Mouse (Mus musculus) MEL (cell line): ENCODE data around the gene Ino80d. TPM values are rescaled to one million over a fixed set of nuclear protein-coding genes. Genes with fewer than 3 reads are reported as not detected.

Experiments used
- DNase-seq: peaks from one replicate; pipeline ENCODE4 v3.0.0; 2011; ENCODE audit warnings: low read depth, low spot score
- H3K27ac ChIP-seq: 2 replicates; pipeline ENCODE4 v1.5.1; 2012; ENCODE audit warnings: low read depth, mild to moderate bottlenecking, control low read depth, low read length, moderate library complexity; ENCODE audit not compliant: control insufficient read depth
- H3K27me3 ChIP-seq, 2 experiments: fragments of 150-350 bp in 1 of 2; sonication (generic) in 1 of 2; 2 replicates each; pipeline ENCODE4 v1.6.1; 2012; ENCODE audit warnings: low read length in 2 of 2, mild to moderate bottlenecking in 2 of 2, improper control_type of control experiment in 1 of 2, moderate library complexity in 1 of 2; ENCODE audit not compliant: insufficient read depth in 2 of 2, control insufficient read depth in 1 of 2
- H3K36me3 ChIP-seq, 2 experiments: 2 replicates each; pipeline ENCODE4 v1.6.1; 2012 to 2014; ENCODE audit warnings: low read length in 2 of 2, improper control_type of control experiment in 1 of 2, inconsistent platforms in 1 of 2, mild to moderate bottlenecking in 1 of 2; ENCODE audit not compliant: insufficient read depth in 2 of 2, control insufficient read depth in 1 of 2
- H3K4me1 ChIP-seq, 2 experiments: fragments of 150-350 bp in 1 of 2; sonication (generic) in 1 of 2; 2 replicates each; pipeline ENCODE4 v1.6.1; 2012; ENCODE audit warnings: low read length in 2 of 2, improper control_type of control experiment in 1 of 2, mild to moderate bottlenecking in 1 of 2; ENCODE audit not compliant: insufficient read depth in 2 of 2, control insufficient read depth in 1 of 2
- H3K4me3 ChIP-seq, 2 experiments: fragments of 150-350 bp in 1 of 2; sonication (generic) in 1 of 2; 2 replicates each; pipeline ENCODE4 v1.5.1; 2012; ENCODE audit warnings: low read depth in 2 of 2, low read length in 2 of 2, mild to moderate bottlenecking in 2 of 2, moderate library complexity in 2 of 2, control low read depth in 1 of 2, improper control_type of control experiment in 1 of 2; ENCODE audit not compliant: control insufficient read depth in 1 of 2, insufficient read depth in 1 of 2
- H3K79me2 ChIP-seq: 2 replicates; pipeline ENCODE4 v1.6.1; 2012; ENCODE audit warnings: mild to moderate bottlenecking, low read length, moderate library complexity; ENCODE audit not compliant: control insufficient read depth, poor library complexity, insufficient read depth
- H3K9ac ChIP-seq: 2 replicates; pipeline ENCODE4 v1.6.1; 2012; ENCODE audit warnings: low read depth, mild to moderate bottlenecking, control low read depth, low read length, moderate library complexity; ENCODE audit not compliant: control insufficient read depth, poor library complexity, severe bottlenecking
- H3K9me3 ChIP-seq: fragments of 150-350 bp; sonication (generic); replicated peaks from 2 replicates; pipeline ENCODE4 v1.6.1; 2012; ENCODE audit warnings: mild to moderate bottlenecking, low read length, improper control_type of control experiment, moderate library complexity; ENCODE audit not compliant: insufficient read depth
- CHD2 ChIP-seq: IDR thresholded peaks from 2 replicates; pipeline ENCODE4 v1.6.1; 2011; ENCODE audit warnings: low read length, improper control_type of control experiment
- CTCF ChIP-seq, 3 experiments: IDR thresholded peaks in 2 of 3; conservative IDR thresholded peaks in 1 of 3; 2 replicates each; pipeline ENCODE4 v1.5.1; 2011 to 2012; ENCODE audit warnings: low read length in 3 of 3, low read depth in 2 of 3, mild to moderate bottlenecking in 2 of 3, improper control_type of control experiment in 1 of 3, inconsistent platforms in 1 of 3, mixed read lengths in 1 of 3, moderate library complexity in 1 of 3; ENCODE audit not compliant: control insufficient read depth in 1 of 3, insufficient read depth in 1 of 3, poor library complexity in 1 of 3, severe bottlenecking in 1 of 3
- GABPA ChIP-seq: IDR thresholded peaks from 2 replicates; pipeline ENCODE4 v1.6.1; 2012; ENCODE audit warnings: low read depth, mild to moderate bottlenecking, inconsistent platforms, low read length, improper control_type of control experiment, moderate library complexity
- GATA1 ChIP-seq: IDR thresholded peaks from 2 replicates; pipeline ENCODE4 v1.6.1; 2011; ENCODE audit warnings: low read depth, low read length, improper control_type of control experiment
- HCFC1 ChIP-seq: IDR thresholded peaks from 2 replicates; pipeline ENCODE4 v1.6.1; 2012; ENCODE audit warnings: low read depth, mild to moderate bottlenecking, inconsistent platforms, low read length, improper control_type of control experiment, moderate library complexity
- JUND ChIP-seq: IDR thresholded peaks from 2 replicates; pipeline ENCODE4 v1.6.1; 2011; ENCODE audit warnings: low read depth, mild to moderate bottlenecking, improper control_type of control experiment, low read length
- KAT2A ChIP-seq: conservative IDR thresholded peaks from 2 replicates; pipeline ENCODE4 v1.6.1; 2012; ENCODE audit warnings: low read depth, low read length, improper control_type of control experiment, inconsistent platforms
- MAFK ChIP-seq: IDR thresholded peaks from 2 replicates; pipeline ENCODE4 v1.6.1; 2011; ENCODE audit warnings: low read depth, mild to moderate bottlenecking, low read length, improper control_type of control experiment, borderline replicate concordance
- MAZ ChIP-seq: IDR thresholded peaks from 2 replicates; pipeline ENCODE4 v1.6.1; 2012; ENCODE audit warnings: low read depth, mild to moderate bottlenecking, inconsistent platforms, low read length, improper control_type of control experiment
- MEF2A ChIP-seq: IDR thresholded peaks from 2 replicates; pipeline ENCODE4 v1.6.1; 2014; ENCODE audit warnings: low read depth, mild to moderate bottlenecking, inconsistent platforms, low read length, improper control_type of control experiment; ENCODE audit not compliant: poor library complexity, insufficient replicate concordance, severe bottlenecking; ENCODE audit errors: extremely low read depth
- MYC ChIP-seq: IDR thresholded peaks from 2 replicates; pipeline ENCODE4 v1.6.1; 2011; ENCODE audit warnings: low read depth, mild to moderate bottlenecking, low read length, improper control_type of control experiment, moderate library complexity
- NRF1 ChIP-seq: IDR thresholded peaks from 2 replicates; pipeline ENCODE4 v1.6.1; 2014; ENCODE audit warnings: low read depth, mild to moderate bottlenecking, inconsistent platforms, low read length, improper control_type of control experiment, moderate library complexity; ENCODE audit not compliant: poor library complexity, insufficient read depth, severe bottlenecking
- RCOR1 ChIP-seq: IDR thresholded peaks from 2 replicates; pipeline ENCODE4 v1.6.1; 2012; ENCODE audit warnings: low read depth, mild to moderate bottlenecking, inconsistent platforms, low read length, improper control_type of control experiment
- SIN3A ChIP-seq: IDR thresholded peaks from 2 replicates; pipeline ENCODE4 v1.6.1; 2012; ENCODE audit warnings: low read length, improper control_type of control experiment, inconsistent platforms
- SMC3 ChIP-seq: IDR thresholded peaks from 2 replicates; pipeline ENCODE4 v1.6.1; 2011; ENCODE audit warnings: low read depth, low read length, improper control_type of control experiment
- TAL1 ChIP-seq: IDR thresholded peaks from 2 replicates; pipeline ENCODE4 v1.6.1; 2012; ENCODE audit warnings: mild to moderate bottlenecking, inconsistent platforms, low read length, moderate library complexity, mixed read lengths
- TBP ChIP-seq: IDR thresholded peaks from 2 replicates; pipeline ENCODE4 v1.8.0; 2011; ENCODE audit warnings: low read depth, low read length, improper control_type of control experiment
- TCF12 ChIP-seq: IDR thresholded peaks from 2 replicates; pipeline ENCODE4 v1.6.1; 2014; ENCODE audit warnings: low read depth, mild to moderate bottlenecking, inconsistent platforms, low read length, improper control_type of control experiment, moderate library complexity
- UBTF ChIP-seq: IDR thresholded peaks from 2 replicates; pipeline ENCODE4 v1.6.1; 2012; ENCODE audit warnings: low read depth, mild to moderate bottlenecking, inconsistent platforms, low read length, improper control_type of control experiment, moderate library complexity, borderline replicate concordance; ENCODE audit not compliant: insufficient read depth
- USF2 ChIP-seq, 2 experiments: IDR thresholded peaks; 2 replicates each; pipeline ENCODE4 v1.6.1; 2011 to 2012; ENCODE audit warnings: improper control_type of control experiment in 2 of 2, low read length in 2 of 2, borderline replicate concordance in 1 of 2, inconsistent platforms in 1 of 2, low read depth in 1 of 2, mild to moderate bottlenecking in 1 of 2; ENCODE audit not compliant: insufficient read depth in 1 of 2
- ZC3H11A ChIP-seq: IDR thresholded peaks from 2 replicates; pipeline ENCODE4 v1.6.1; 2012; ENCODE audit warnings: low read depth, mild to moderate bottlenecking, inconsistent platforms, low read length, improper control_type of control experiment
- ZKSCAN1 ChIP-seq: IDR thresholded peaks from 2 replicates; pipeline ENCODE4 v1.6.1; 2012; ENCODE audit warnings: low read depth, mild to moderate bottlenecking, inconsistent platforms, low read length, improper control_type of control experiment, moderate library complexity
- polyA plus RNA-seq, 2 experiments: library from polyadenylated mRNA; stranded (reverse) in 1 of 2; unstranded in 1 of 2; fragments of >175 nt in 1 of 2; fragments of >200 nt in 1 of 2; gene quantifications; 2 replicates each; pipeline versions ENCODE4 v1.2.1 to v1.2.4; 2012; ENCODE audit warnings: low replicate concordance in 2 of 2, low read depth in 1 of 2; ENCODE audit not compliant: insufficient read length in 2 of 2, insufficient read depth in 1 of 2, missing spikeins in 1 of 2
- total RNA-seq: library from RNA; depleted of rRNA; stranded (reverse); fragments of 300-350 nt; gene quantifications from 2 replicates; pipeline ENCODE4 v1.2.3, GENCODE M21; 2012

The Ino80d gene
- total and polyA plus RNA-seq, 3 experiments: 4.0 to 5.8 TPM; not detected in 1

GRCm38 (mm10) chr1:62934100-62934513 lies 180.4 kb downstream of the Ino80d start:
- no peak overlapping the region for H3K27ac ChIP-seq
- H3K36me3 ChIP-seq: no peaks in the 10 kb centered on the region
- H3K4me3 ChIP-seq: no peak overlapping the region
- no peak for DNase-seq
- TF ChIP-seq CTCF (IDR thresholded peaks at IDR 0.05 in 2 of 3, conservative IDR thresholded peaks at IDR 0.05 in 1 of 3; ENCODE audit: control insufficient read depth in 1 of 3, insufficient read depth in 1 of 3, low read depth in 2 of 3, low read length in 3 of 3, poor library complexity in 1 of 3, severe bottlenecking in 1 of 3): no peak
- TF ChIP-seq TAL1: no peak
- TF ChIP-seq MYC: no peak
- TF ChIP-seq RCOR1: no peak
- TF ChIP-seq UBTF: no peak
- no peak for TF ChIP-seq TCF12
- TF ChIP-seq GABPA: no peak
- TF ChIP-seq MAFK: no peak
- no peak for TF ChIP-seq SMC3
- TF ChIP-seq SIN3A: no peak
- no peak for TF ChIP-seq KAT2A
- no peak for TF ChIP-seq MEF2A
- no peak for TF ChIP-seq USF2 (IDR thresholded peaks at IDR 0.05; ENCODE audit: borderline replicate concordance in 1 of 2, insufficient read depth in 1 of 2, low read depth in 1 of 2, low read length in 2 of 2)
- no peak for TF ChIP-seq CHD2
- TF ChIP-seq ZC3H11A: no peak
- H3K9me3 ChIP-seq: no peaks in the 10 kb centered on the region
- H3K4me1 ChIP-seq: no peaks in the 10 kb centered on the region
- no peaks in the 10 kb centered on the region for H3K27me3 ChIP-seq
- no peaks in the 10 kb centered on the region for H3K79me2 ChIP-seq
- H3K9ac ChIP-seq: no peak overlapping the region

- no peak for DNase-seq
- no peak overlapping the region for H3K9ac ChIP-seq
Measured at GRCm38 (mm10) chr1:62933288-62934099, 181.0 kb downstream of the Ino80d start.

More at GRCm38 (mm10) chr1:62933288-62934099, 181.0 kb downstream of the Ino80d start:
- no peak overlapping the region for H3K27ac ChIP-seq
- TF ChIP-seq ZKSCAN1: no peak
- TF ChIP-seq CTCF (IDR thresholded peaks at IDR 0.05 in 2 of 3, conservative IDR thresholded peaks at IDR 0.05 in 1 of 3; ENCODE audit: control insufficient read depth in 1 of 3, insufficient read depth in 1 of 3, low read depth in 2 of 3, low read length in 3 of 3, poor library complexity in 1 of 3, severe bottlenecking in 1 of 3): no peak
- no peak for TF ChIP-seq MAZ
- TF ChIP-seq TCF12: no peak
- no peak for TF ChIP-seq JUND
- TF ChIP-seq SMC3: no peak
- no peak for TF ChIP-seq UBTF
- TF ChIP-seq ZC3H11A: no peak
- TF ChIP-seq GATA1: no peak
- no peak for TF ChIP-seq NRF1
- TF ChIP-seq HCFC1: no peak
- TF ChIP-seq TBP: no peak
- TF ChIP-seq, all 39 proteins: peak for 0
- Histone ChIP-seq H3K27me3 (no peaks in the 10 kb centered on the region), H3K36me3 (no peaks in the 10 kb centered on the region), H3K4me1 (no peaks in the 10 kb centered on the region), H3K79me2 (no peaks in the 10 kb centered on the region), H3K4me3 (no peak overlapping the region), H3K9me3 (no peaks in the 10 kb centered on the region)
